Mouse (Mus musculus): ENCODE data around the gene Hoxa7. TPM values are rescaled to one million over a fixed set of nuclear protein-coding genes. Genes with fewer than 3 reads are reported as not detected.

Hoxa7 gene
- polyA plus RNA-seq, 1 experiment, result not detected

DNA sequence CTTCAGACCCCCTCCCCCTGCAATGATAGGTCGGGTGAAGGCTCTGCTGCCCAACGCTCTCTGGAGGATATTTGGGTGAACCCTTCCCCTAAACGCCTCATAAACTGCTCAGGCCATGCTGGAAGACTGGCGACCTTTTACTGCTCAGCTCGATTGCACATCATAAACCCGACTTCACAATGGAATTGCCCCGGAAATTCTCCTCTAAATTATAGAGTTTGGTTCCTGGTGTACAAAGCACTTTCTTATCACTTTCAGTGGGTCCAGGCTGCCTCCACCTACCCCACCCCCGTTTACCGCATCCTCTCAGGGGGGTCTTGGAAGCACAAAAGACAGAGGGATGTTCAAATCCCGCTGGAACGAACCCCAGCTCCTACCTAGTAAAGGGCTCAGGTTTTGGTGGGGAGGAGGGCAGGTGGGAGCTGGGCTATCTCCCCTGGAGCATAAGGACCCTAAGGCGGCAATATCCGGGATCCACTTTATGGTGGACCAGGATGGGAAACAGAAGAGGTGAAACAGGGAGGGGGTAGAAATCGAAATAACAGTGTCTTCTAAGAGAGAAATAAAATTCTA is 2.9 kb downstream of the Hoxa7 start:
- Histone ChIP-seq H3K4me3 (ENCODE audit: insufficient read depth, low read length) (no peak overlapping the region), H3K4me1 (ENCODE audit: control insufficient read depth, insufficient read depth, low read length) (no peaks in the 10 kb centered on the region), H3K27ac (ENCODE audit: insufficient read depth, low read depth, low read length) (no peak overlapping the region)
- TF ChIP-seq POLR2A (IDR thresholded peaks at IDR 0.05; ENCODE audit: borderline replicate concordance, low read depth, low read length), result no peak
- TF ChIP-seq CTCF (IDR thresholded peaks at IDR 0.05; ENCODE audit: low read depth, low read length), result no peak

DNA sequence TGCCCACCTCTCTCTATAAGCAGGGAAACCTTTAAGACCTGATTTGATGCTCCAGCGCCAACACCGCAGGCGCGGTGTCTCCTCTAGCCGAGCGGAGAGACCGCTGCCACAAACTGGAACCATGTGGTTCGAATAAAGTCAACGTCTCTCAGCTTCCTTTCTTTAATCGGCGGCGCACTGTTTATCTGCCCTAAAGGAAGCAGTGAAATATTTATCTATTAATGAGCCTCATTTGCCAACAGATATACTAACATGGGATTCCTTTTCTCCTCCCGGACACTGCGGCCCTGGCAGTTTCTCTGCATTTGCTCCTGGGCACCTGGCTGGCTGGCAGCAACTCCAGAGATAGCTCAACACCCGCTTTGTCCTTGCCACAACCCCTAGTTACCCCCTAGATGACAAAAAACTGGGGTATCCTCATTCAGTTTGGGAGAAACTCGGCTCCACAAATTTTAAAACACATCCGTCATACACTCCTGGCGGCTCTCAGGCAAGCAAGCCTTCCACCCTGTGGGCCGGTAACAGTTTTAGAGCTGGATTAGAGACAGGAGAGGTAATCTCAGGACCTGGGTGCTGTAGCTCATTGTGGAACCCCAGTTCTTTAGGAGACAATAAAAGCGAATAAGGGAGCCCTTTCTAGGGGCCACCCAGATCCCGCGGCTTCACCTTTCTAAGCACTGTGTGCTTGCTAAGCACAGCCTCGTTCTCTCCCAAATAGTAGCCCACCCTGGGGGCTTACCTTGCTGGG is 3.6 kb downstream of the Hoxa7 start:
- Histone ChIP-seq H3K4me1 (ENCODE audit: control insufficient read depth, insufficient read depth, low read length) (no peaks in the 10 kb centered on the region), H3K4me3 (ENCODE audit: insufficient read depth, low read length) (peak overlapping the region; percentile 47), H3K27ac (ENCODE audit: insufficient read depth, low read depth, low read length) (no peak overlapping the region)
- TF ChIP-seq POLR2A (IDR thresholded peaks at IDR 0.05; ENCODE audit: borderline replicate concordance, low read depth, low read length), result no peak
- no peak for TF ChIP-seq CTCF (IDR thresholded peaks at IDR 0.05; ENCODE audit: low read depth, low read length)

DNA sequence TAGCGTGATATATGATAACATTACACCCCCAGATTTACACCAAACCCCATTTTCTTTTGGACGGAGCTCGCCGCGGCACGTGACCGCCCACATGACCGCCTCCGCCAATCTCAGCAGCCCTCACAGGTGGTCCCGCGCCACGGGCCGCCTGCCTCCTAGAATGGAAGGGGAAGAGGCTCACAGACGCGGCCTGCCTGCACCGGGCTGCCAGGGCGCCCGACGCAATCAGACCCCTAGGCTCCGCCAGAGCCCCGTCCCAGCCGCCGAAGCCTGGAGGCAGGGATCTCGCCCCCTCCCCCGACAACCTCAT is 4.2 kb downstream of the Hoxa7 start:
- H3K4me1 ChIP-seq (ENCODE audit: control insufficient read depth, insufficient read depth, low read length), result peaks cover under 1% of the 10 kb centered on the region
- no peak for TF ChIP-seq POLR2A (IDR thresholded peaks at IDR 0.05; ENCODE audit: borderline replicate concordance, low read depth, low read length)
- TF ChIP-seq CTCF (IDR thresholded peaks at IDR 0.05; ENCODE audit: low read depth, low read length), result no peak
- peak overlapping the region; percentile 47 for H3K4me3 ChIP-seq (ENCODE audit: insufficient read depth, low read length)
- no peak overlapping the region for H3K27ac ChIP-seq (ENCODE audit: insufficient read depth, low read depth, low read length)

DNA sequence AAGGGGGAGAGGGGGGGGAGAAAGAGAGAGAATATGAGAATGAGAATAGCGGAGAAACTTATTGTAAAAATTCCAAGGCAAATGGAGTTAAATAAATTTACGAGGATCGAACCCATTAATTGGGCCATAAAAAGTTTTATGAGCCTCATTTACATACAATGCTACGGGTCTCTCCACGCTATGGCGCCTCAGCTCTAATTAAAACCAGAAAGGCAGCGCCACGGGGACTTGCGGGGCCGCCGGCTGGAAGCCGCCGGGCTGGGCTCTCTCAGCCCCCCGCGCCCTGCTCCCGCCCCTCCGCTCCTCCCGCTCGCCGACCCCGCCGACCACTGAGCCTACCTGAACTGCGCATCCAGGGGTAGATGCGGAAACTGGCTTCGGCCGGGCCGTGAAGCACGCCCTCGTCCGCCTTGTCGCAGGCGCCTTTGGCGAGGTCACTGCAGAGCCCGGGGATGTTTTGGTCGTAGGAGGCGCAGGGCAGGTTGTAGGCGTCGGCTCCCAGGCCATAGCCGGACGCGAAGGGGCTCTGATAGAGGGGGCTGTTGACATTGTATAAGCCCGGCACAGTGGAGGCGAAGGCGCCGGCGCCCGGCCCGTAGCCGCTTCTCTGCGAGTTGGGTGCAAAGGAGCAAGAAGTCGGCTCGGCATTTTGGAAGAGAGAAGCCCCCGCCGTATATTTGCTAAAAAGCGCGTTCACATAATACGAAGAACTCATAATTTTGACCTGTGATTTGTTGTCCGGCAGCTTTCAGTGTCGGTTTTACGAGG is 4.8 kb downstream of the Hoxa7 start:
- Histone ChIP-seq H3K4me3 (ENCODE audit: insufficient read depth, low read length) (peak overlapping the region; percentile 47), H3K27ac (ENCODE audit: insufficient read depth, low read depth, low read length) (no peak overlapping the region), H3K4me1 (ENCODE audit: control insufficient read depth, insufficient read depth, low read length) (peaks cover 4% of the 10 kb centered on the region)
- no peak for TF ChIP-seq CTCF (IDR thresholded peaks at IDR 0.05; ENCODE audit: low read depth, low read length)
- no peak for TF ChIP-seq POLR2A (IDR thresholded peaks at IDR 0.05; ENCODE audit: borderline replicate concordance, low read depth, low read length)

DNA sequence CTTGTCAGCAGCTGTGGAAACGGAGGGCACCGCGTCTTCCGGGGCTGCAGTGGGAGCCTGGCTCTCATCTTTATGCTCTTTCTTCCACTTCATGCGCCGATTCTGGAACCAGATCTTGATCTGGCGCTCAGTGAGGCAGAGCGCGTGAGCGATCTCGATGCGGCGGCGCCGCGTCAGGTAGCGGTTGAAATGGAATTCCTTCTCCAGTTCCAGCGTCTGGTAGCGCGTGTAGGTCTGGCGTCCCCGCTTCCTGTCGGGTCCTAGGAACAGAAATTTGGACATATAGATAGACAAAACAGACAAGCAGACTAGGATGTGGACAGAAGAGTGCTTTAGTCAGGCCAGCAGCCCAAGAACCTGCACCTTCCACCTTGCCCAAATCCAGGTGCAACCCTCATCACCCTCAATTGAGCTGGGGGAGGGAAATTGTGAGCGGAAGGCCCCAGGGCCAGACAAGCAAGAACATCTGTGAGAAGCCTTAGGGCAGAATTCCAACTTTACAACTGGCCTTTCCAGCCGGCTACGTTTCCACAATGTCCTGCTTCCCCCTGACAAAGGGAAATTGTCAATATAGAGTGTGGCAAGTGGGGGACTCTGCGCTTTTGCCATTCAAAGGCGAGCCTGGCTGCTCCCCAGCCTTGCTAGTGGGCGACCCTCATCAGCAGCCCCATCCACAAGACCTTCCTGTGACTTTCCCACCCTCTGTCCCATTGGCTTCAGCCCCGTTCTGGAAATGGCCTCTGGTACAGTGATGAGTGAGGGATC is 5.7 kb downstream of the Hoxa7 start:
- peaks cover 4% of the 10 kb centered on the region for H3K4me1 ChIP-seq (ENCODE audit: control insufficient read depth, insufficient read depth, low read length)
- no peak for TF ChIP-seq POLR2A (IDR thresholded peaks at IDR 0.05; ENCODE audit: borderline replicate concordance, low read depth, low read length)
- no peak for TF ChIP-seq CTCF (IDR thresholded peaks at IDR 0.05; ENCODE audit: low read depth, low read length)
- H3K27ac ChIP-seq (ENCODE audit: insufficient read depth, low read depth, low read length), result no peak overlapping the region
- no peak overlapping the region for H3K4me3 ChIP-seq (ENCODE audit: insufficient read depth, low read length)

DNA sequence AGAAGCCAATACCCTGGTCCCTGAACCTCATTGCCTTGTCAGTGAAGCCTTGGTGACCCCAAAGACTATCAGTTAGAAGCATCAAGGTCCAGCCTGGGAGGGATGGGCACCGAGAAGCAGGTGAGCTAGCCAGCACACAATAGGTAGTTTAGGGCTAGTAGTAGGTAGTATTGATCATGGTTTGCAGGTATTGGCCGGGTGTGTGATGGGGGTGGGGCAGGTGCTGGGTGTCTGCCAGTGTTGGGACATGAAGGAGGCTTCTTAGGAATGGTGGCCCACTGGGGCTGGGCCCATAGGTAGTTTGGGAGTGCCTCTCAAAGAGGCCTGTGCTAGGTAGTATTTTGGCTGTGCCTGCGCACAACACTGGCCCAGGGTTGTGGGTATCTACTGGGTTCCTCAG is 6.6 kb downstream of the Hoxa7 start:
- Histone ChIP-seq H3K4me3 (ENCODE audit: insufficient read depth, low read length) (no peak overlapping the region), H3K27ac (ENCODE audit: insufficient read depth, low read depth, low read length) (no peak overlapping the region), H3K4me1 (ENCODE audit: control insufficient read depth, insufficient read depth, low read length) (peaks cover 4% of the 10 kb centered on the region)
- TF ChIP-seq CTCF (IDR thresholded peaks at IDR 0.05; ENCODE audit: low read depth, low read length) (no peak), POLR2A (IDR thresholded peaks at IDR 0.05; ENCODE audit: borderline replicate concordance, low read depth, low read length) (no peak)

DNA sequence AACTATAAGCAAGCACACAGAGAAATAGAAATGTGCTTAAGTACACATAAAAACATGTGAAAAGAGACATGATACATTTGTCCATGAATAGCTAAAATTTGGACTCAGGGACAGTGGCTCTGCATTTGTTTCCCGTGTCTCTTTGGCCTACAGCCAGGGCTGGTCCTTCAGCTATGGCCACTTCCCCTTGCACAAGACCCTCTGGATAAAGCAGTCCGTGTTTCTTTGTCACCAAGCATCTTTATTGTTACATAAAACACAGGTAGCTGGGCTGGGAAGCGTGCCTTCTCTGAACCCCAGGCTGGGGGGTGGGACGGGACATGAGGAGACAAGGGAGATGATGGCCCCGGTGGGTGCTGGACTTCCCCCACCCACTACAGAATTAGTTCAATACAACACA is 7.4 kb downstream of the Hoxa7 start:
- H3K27ac ChIP-seq (ENCODE audit: insufficient read depth, low read depth, low read length), result no peak overlapping the region
- no peak for TF ChIP-seq CTCF (IDR thresholded peaks at IDR 0.05; ENCODE audit: low read depth, low read length)
- TF ChIP-seq POLR2A (IDR thresholded peaks at IDR 0.05; ENCODE audit: borderline replicate concordance, low read depth, low read length), result no peak
- H3K4me1 ChIP-seq (ENCODE audit: control insufficient read depth, insufficient read depth, low read length), result peaks cover 4% of the 10 kb centered on the region
- no peak overlapping the region for H3K4me3 ChIP-seq (ENCODE audit: insufficient read depth, low read length)

DNA sequence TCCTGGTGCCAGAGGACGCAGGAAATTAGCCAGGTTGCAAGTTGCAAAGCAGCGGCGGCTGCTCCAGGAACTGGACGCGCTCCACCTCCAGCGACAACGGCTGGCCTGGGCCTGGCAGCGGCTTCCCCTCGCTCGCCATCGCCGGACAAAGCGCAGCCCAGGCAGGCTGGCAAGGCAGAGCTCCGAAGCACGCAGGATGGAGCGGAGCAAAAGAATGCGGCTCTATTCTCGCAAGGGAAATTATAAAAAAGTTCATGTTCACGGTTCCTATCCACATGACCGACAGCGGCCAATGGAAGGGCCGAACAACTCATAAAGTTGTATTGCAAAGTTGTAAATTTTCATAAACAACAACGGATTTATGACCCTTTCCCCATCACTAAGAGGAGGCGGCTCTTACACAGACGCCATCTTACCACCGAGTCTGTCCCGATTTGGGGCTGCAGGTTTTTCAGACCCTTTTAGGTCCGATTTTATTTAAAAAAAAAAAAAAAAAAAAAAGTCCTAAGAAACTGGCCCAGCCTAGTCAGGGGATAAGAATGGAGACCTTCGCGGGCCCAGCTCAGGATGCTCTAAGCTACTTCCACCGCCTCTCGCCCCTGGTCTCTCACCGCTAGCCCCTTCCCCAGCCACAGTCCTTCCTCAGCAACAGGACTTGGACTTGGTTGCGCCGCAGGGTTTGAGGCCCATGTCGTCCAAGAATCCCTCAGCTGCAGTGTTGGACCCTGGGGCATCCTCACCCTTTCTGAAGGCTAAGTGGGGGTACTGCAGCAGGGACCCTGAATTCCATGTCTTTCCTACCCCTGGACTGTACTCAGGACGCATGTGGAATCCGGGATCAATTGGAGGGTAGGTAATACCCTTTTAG is 8.3 kb downstream of the Hoxa7 start, which contains the start of the genes Hoxa3 and Gm28308:
Hoxa3 (minus strand) TSS at position 218 of the 868 bp plus-strand sequence.
Gm28308 (minus strand) TSS at position 221 of the 868 bp plus-strand sequence.
- Histone ChIP-seq H3K4me3 (ENCODE audit: insufficient read depth, low read length) (peak within 1 kb of the TSS; percentile 55), H3K4me1 (ENCODE audit: control insufficient read depth, insufficient read depth, low read length) (peaks cover 4% of the 10 kb centered on the region), H3K27ac (ENCODE audit: insufficient read depth, low read depth, low read length) (no peak within 1 kb of the TSS)
- no peak for TF ChIP-seq POLR2A (IDR thresholded peaks at IDR 0.05; ENCODE audit: borderline replicate concordance, low read depth, low read length)
- no peak for TF ChIP-seq CTCF (IDR thresholded peaks at IDR 0.05; ENCODE audit: low read depth, low read length)
